Mouse (Mus musculus): ENCODE data around the gene A730061H03Rik. TPM values are rescaled to one million over a fixed set of nuclear protein-coding genes. Genes with fewer than 3 reads are reported as not detected.

The A730061H03Rik gene
- polyA plus RNA-seq, 1 experiment from 2014 or later = 2.3 TPM

- no peak overlapping the region for H3K27ac ChIP-seq (ENCODE audit: low read length)
- H3K9ac ChIP-seq (replicated peaks; ENCODE audit: low read depth) = no peak overlapping the region
- DNase-seq (ENCODE audit: low spot score) (no peak), ATAC-seq (no peak)
- no peak overlapping the region for H3K4me2 ChIP-seq (replicated peaks; ENCODE audit: low read depth, low read length)
- peaks cover 2% of the 10 kb centered on the region; the same call in 1 of the 2 replicates for H3K4me1 ChIP-seq (ENCODE audit: insufficient read depth, low read depth, low read length)
- TF ChIP-seq EP300 (IDR thresholded peaks at IDR 0.05) (no peak), CTCF (IDR thresholded peaks at IDR 0.05) (no peak)
- WGBS = 87% methylated on average over 4 of the region's 4 CpGs
- H3K4me3 ChIP-seq (ENCODE audit: low read depth, low read length) = no peak overlapping the region
- no peaks in the 10 kb centered on the region for H3K9me3 ChIP-seq (ENCODE audit: low read length)
- peaks cover 15% of the 10 kb centered on the region; the same call in 1 of the 2 replicates for H3K27me3 ChIP-seq (replicated peaks; ENCODE audit: insufficient read depth, low read length)
- H3K36me3 ChIP-seq (ENCODE audit: insufficient read depth, low read length) = no peaks in the 10 kb centered on the region
These were observed 44.4 kb downstream of the A730061H03Rik start for GRCm38 (mm10) chr14:55515846-55516245.

- WGBS = 51% methylated on average over 10 of the region's 10 CpGs
- H3K36me3 ChIP-seq (ENCODE audit: insufficient read depth, low read length) = no peaks in the 10 kb centered on the region
- TF ChIP-seq EP300 (IDR thresholded peaks at IDR 0.05) = no peak
- TF ChIP-seq CTCF (IDR thresholded peaks at IDR 0.05) = no peak
- H3K4me3 ChIP-seq (ENCODE audit: low read depth, low read length) = no peak overlapping the region
- H3K4me1 ChIP-seq (ENCODE audit: insufficient read depth, low read depth, low read length) = no peaks in the 10 kb centered on the region
- H3K27me3 ChIP-seq (replicated peaks; ENCODE audit: insufficient read depth, low read length) = 0 out of 2 replicates have a peak, but pooled peaks cover 1% of the 10 kb centered on the region
- H3K4me2 ChIP-seq (replicated peaks; ENCODE audit: low read depth, low read length) = no peak overlapping the region
- ATAC-seq (no peak), DNase-seq (ENCODE audit: low spot score) (no peak)
- no peak overlapping the region for H3K27ac ChIP-seq (ENCODE audit: low read length)
- no peak overlapping the region for H3K9ac ChIP-seq (replicated peaks; ENCODE audit: low read depth)
- H3K9me3 ChIP-seq (ENCODE audit: low read length) = no peaks in the 10 kb centered on the region
These were observed 46.3 kb downstream of the A730061H03Rik start for GRCm38 (mm10) chr14:55513927-55514326.

GRCm38 (mm10) chr14:55511037-55511436, 49.2 kb downstream of the A730061H03Rik start:
- Histone ChIP-seq H3K9me3 (ENCODE audit: low read length) (no peaks in the 10 kb centered on the region), H3K27ac (ENCODE audit: low read length) (no peak overlapping the region), H3K9ac (replicated peaks; ENCODE audit: low read depth) (no peak overlapping the region), H3K4me2 (replicated peaks; ENCODE audit: low read depth, low read length) (no peak overlapping the region), H3K27me3 (replicated peaks; ENCODE audit: insufficient read depth, low read length) (no peaks in the 10 kb centered on the region), H3K4me1 (ENCODE audit: insufficient read depth, low read depth, low read length) (no peaks in the 10 kb centered on the region), H3K36me3 (ENCODE audit: insufficient read depth, low read length) (no peaks in the 10 kb centered on the region), H3K4me3 (ENCODE audit: low read depth, low read length) (no peak overlapping the region)
- no peak for TF ChIP-seq CTCF (IDR thresholded peaks at IDR 0.05)
- DNase-seq (ENCODE audit: low spot score) = no peak
- no peak for ATAC-seq
- WGBS = 45% methylated on average over 7 of the region's 7 CpGs

GRCm38 (mm10) chr14:55510125-55510731, 50.0 kb downstream of the A730061H03Rik start, which contains the start of gene Cpne6:
Gene Cpne6 (plus strand): TSS chr14:55510445.
- ATAC-seq = no peak

More at GRCm38 (mm10) chr14:55510125-55510731, 50.0 kb downstream of the A730061H03Rik start, which contains the start of gene Cpne6:
- Histone ChIP-seq H3K4me3 (ENCODE audit: low read depth, low read length) (no peak within 1 kb of the TSS), H3K36me3 (ENCODE audit: insufficient read depth, low read length) (no peaks in the 10 kb centered on the region), H3K9ac (replicated peaks; ENCODE audit: low read depth) (no peak within 1 kb of the TSS), H3K9me3 (ENCODE audit: low read length) (no peaks in the 10 kb centered on the region), H3K4me2 (replicated peaks; ENCODE audit: low read depth, low read length) (no peak within 1 kb of the TSS), H3K27me3 (replicated peaks; ENCODE audit: insufficient read depth, low read length) (no peaks in the 10 kb centered on the region), H3K27ac (ENCODE audit: low read length) (no peak within 1 kb of the TSS), H3K4me1 (ENCODE audit: insufficient read depth, low read depth, low read length) (no peaks in the 10 kb centered on the region)
- TF ChIP-seq CTCF (IDR thresholded peaks at IDR 0.05) (no peak), EP300 (IDR thresholded peaks at IDR 0.05) (no peak)
- DNase-seq (ENCODE audit: low spot score) = no peak
- WGBS = 77% methylated on average over 16 of the region's 22 CpGs

Other genes starting within 250 kb of the A730061H03Rik start
- 54.8 and 57.5 TPM in 2 replicates for gene Dhrs4, start 81.6 kb downstream of the A730061H03Rik start, polyA plus RNA-seq (2015; fragmentation: Nextera tagmentation; extraction: Ambion mirVana)
- 0.23 and 0.42 TPM in 2 replicates for gene Carmil3, start 69.8 kb downstream of the A730061H03Rik start, polyA plus RNA-seq (2015; fragmentation: Nextera tagmentation; extraction: Ambion mirVana)
- not detected in 2 replicates for gene Cpne6, start 50.0 kb downstream of the A730061H03Rik start, polyA plus RNA-seq (2015; fragmentation: Nextera tagmentation; extraction: Ambion mirVana)
- gene Nrl, start 35.4 kb downstream of the A730061H03Rik start, polyA plus RNA-seq (2015; fragmentation: Nextera tagmentation; extraction: Ambion mirVana) = not detected in 2 replicates
- 37.4 and 37.6 TPM in 2 replicates for gene Pck2, start 20.1 kb downstream of the A730061H03Rik start, polyA plus RNA-seq (2015; fragmentation: Nextera tagmentation; extraction: Ambion mirVana)
- gene Dcaf11, start 400 bp downstream of the A730061H03Rik start, polyA plus RNA-seq (2015; fragmentation: Nextera tagmentation; extraction: Ambion mirVana) = 93.4 and 95.3 TPM in 2 replicates
- 1.3 and 1.5 TPM in 2 replicates for gene Fitm1, start 15.2 kb upstream of the A730061H03Rik start, polyA plus RNA-seq (2015; fragmentation: Nextera tagmentation; extraction: Ambion mirVana)
- gene Psme1, start 17.7 kb upstream of the A730061H03Rik start, polyA plus RNA-seq (2015; fragmentation: Nextera tagmentation; extraction: Ambion mirVana) = 215 and 219 TPM in 2 replicates
- gene Emc9, start 24.9 kb upstream of the A730061H03Rik start, polyA plus RNA-seq (2015; fragmentation: Nextera tagmentation; extraction: Ambion mirVana) = 18.3 and 18.9 TPM in 2 replicates
- 308 and 312 TPM in 2 replicates for gene Psme2, start 30.7 kb upstream of the A730061H03Rik start, polyA plus RNA-seq (2015; fragmentation: Nextera tagmentation; extraction: Ambion mirVana)
- gene Rnf31, start 31.3 kb upstream of the A730061H03Rik start, polyA plus RNA-seq (2015; fragmentation: Nextera tagmentation; extraction: Ambion mirVana) = 17.4 and 24.1 TPM in 2 replicates
- 26.2 and 29.5 TPM in 2 replicates for gene Irf9, start 43.2 kb upstream of the A730061H03Rik start, polyA plus RNA-seq (2015; fragmentation: Nextera tagmentation; extraction: Ambion mirVana)
- 4.4 and 4.7 TPM in 2 replicates for gene Rec8, start 57.6 kb upstream of the A730061H03Rik start, polyA plus RNA-seq (2015; fragmentation: Nextera tagmentation; extraction: Ambion mirVana)
- gene Ipo4, start 75.6 kb upstream of the A730061H03Rik start, polyA plus RNA-seq (2015; fragmentation: Nextera tagmentation; extraction: Ambion mirVana) = 25.5 and 25.9 TPM in 2 replicates
- gene Gm49378, start 77.5 kb upstream of the A730061H03Rik start, polyA plus RNA-seq (2015; fragmentation: Nextera tagmentation; extraction: Ambion mirVana) = 1.2 and 2.0 TPM in 2 replicates
- 84.3 and 91.1 TPM in 2 replicates for gene Tm9sf1, start 83.4 kb upstream of the A730061H03Rik start, polyA plus RNA-seq (2015; fragmentation: Nextera tagmentation; extraction: Ambion mirVana)
- 0.58 and 0.61 TPM in 2 replicates for gene Tssk4, start 89.8 kb upstream of the A730061H03Rik start, polyA plus RNA-seq (2015; fragmentation: Nextera tagmentation; extraction: Ambion mirVana)
- gene Mdp1, start 100.1 kb upstream of the A730061H03Rik start, polyA plus RNA-seq (2015; fragmentation: Nextera tagmentation; extraction: Ambion mirVana) = 46.2 and 47.6 TPM in 2 replicates
- gene Gmpr2, start 111.5 kb upstream of the A730061H03Rik start, polyA plus RNA-seq (2015; fragmentation: Nextera tagmentation; extraction: Ambion mirVana) = 34.0 and 38.6 TPM in 2 replicates
- 369 and 396 TPM in 2 replicates for gene Nedd8, start 111.7 kb upstream of the A730061H03Rik start, polyA plus RNA-seq (2015; fragmentation: Nextera tagmentation; extraction: Ambion mirVana)
- 18.8 and 19.9 TPM in 2 replicates for gene Tinf2, start 121.4 kb upstream of the A730061H03Rik start, polyA plus RNA-seq (2015; fragmentation: Nextera tagmentation; extraction: Ambion mirVana)
- 14.2 and 20.6 TPM in 2 replicates for gene Tgm1, start 153.5 kb upstream of the A730061H03Rik start, polyA plus RNA-seq (2015; fragmentation: Nextera tagmentation; extraction: Ambion mirVana)
- 31.4 and 32.5 TPM in 2 replicates for gene Rabggta, start 161.9 kb upstream of the A730061H03Rik start, polyA plus RNA-seq (2015; fragmentation: Nextera tagmentation; extraction: Ambion mirVana)
- 74.1 and 83.5 TPM in 2 replicates for gene Dhrs1, start 185.3 kb upstream of the A730061H03Rik start, polyA plus RNA-seq (2015; fragmentation: Nextera tagmentation; extraction: Ambion mirVana)
- gene Nop9, start 185.3 kb upstream of the A730061H03Rik start, polyA plus RNA-seq (2015; fragmentation: Nextera tagmentation; extraction: Ambion mirVana) = 16.2 and 19.5 TPM in 2 replicates
- 0.65 and 1.3 TPM in 2 replicates for gene Cideb, start 198.1 kb upstream of the A730061H03Rik start, polyA plus RNA-seq (2015; fragmentation: Nextera tagmentation; extraction: Ambion mirVana)
- 0.77 and 0.97 TPM in 2 replicates for gene Ltb4r2, start 201.0 kb upstream of the A730061H03Rik start, polyA plus RNA-seq (2015; fragmentation: Nextera tagmentation; extraction: Ambion mirVana)
- 4.1 and 4.6 TPM in 2 replicates for gene Ltb4r1, start 205.6 kb upstream of the A730061H03Rik start, polyA plus RNA-seq (2015; fragmentation: Nextera tagmentation; extraction: Ambion mirVana)
- 29.3 and 33.3 TPM in 2 replicates for gene Adcy4, start 223.7 kb upstream of the A730061H03Rik start, polyA plus RNA-seq (2015; fragmentation: Nextera tagmentation; extraction: Ambion mirVana)
- gene Ripk3, start 228.5 kb upstream of the A730061H03Rik start, polyA plus RNA-seq (2015; fragmentation: Nextera tagmentation; extraction: Ambion mirVana) = 16.2 and 24.2 TPM in 2 replicates

All from lung, postnatal 0 days (tissue).